In genomic region chr4:115058317-115058761, GRCm38 (mm10) we compare ENCODE assay signal across 7 mouse cellular contexts. TPM values are rescaled to one million over a fixed set of nuclear protein-coding genes. Genes with fewer than 3 reads are reported as not detected.
DNase-seq lines count a peak whose midpoint lies in the region; ATAC-seq and TF ChIP-seq lines count a peak whose summit lies in the region.

No protein-coding gene starts in this region.

- peak overlapping the region; percentile 76; the same call in 1 of the 2 replicates for H3K27ac ChIP-seq in hindbrain, embryonic 12.5 days
- peak overlapping the region; percentile 98 for H3K27ac ChIP-seq in liver, embryonic 12.5 days
- no peak overlapping the region for H3K27ac ChIP-seq in neural tube, embryonic 11.5 days (ENCODE audit: low read depth, low read length)

- no peaks in the 10 kb centered on the region for H3K36me3 ChIP-seq in hindbrain, embryonic 12.5 days
- peaks cover 26% of the 10 kb centered on the region for H3K36me3 ChIP-seq in liver, embryonic 12.5 days
- H3K36me3 ChIP-seq in neural tube, embryonic 11.5 days (ENCODE audit: control insufficient read depth, insufficient read depth, low read length): no peaks in the 10 kb centered on the region

- H3K4me1 ChIP-seq in hindbrain, embryonic 12.5 days: peaks cover 18% of the 10 kb centered on the region
- H3K4me1 ChIP-seq in liver, embryonic 12.5 days: peaks cover 45% of the 10 kb centered on the region
- peaks cover 7% of the 10 kb centered on the region for H3K4me1 ChIP-seq in neural tube, embryonic 11.5 days (ENCODE audit: control insufficient read depth, insufficient read depth, low read length)

- H3K4me3 ChIP-seq in hindbrain, embryonic 12.5 days: peak overlapping the region; percentile 29
- H3K4me3 ChIP-seq in liver, embryonic 12.5 days: peak overlapping the region; percentile 88
- H3K4me3 ChIP-seq in neural tube, embryonic 11.5 days (ENCODE audit: low read depth, low read length): peak overlapping the region; percentile 27

- H3K27me3 ChIP-seq in hindbrain, embryonic 12.5 days: peaks cover 94% of the 10 kb centered on the region
- peaks cover 34% of the 10 kb centered on the region for H3K27me3 ChIP-seq in liver, embryonic 12.5 days (replicated peaks)
- peaks cover 95% of the 10 kb centered on the region for H3K27me3 ChIP-seq in neural tube, embryonic 11.5 days (ENCODE audit: control insufficient read depth, insufficient read depth, low read length)

- H3K4me2 ChIP-seq in hindbrain, embryonic 12.5 days (replicated peaks): 0 out of 2 replicates have a peak overlapping the region, but pooled peaks have one; percentile 4
- peak overlapping the region; percentile 100 for H3K4me2 ChIP-seq in liver, embryonic 12.5 days
- H3K4me2 ChIP-seq in neural tube, embryonic 11.5 days (ENCODE audit: low read depth): no peak overlapping the region

- H3K9me3 ChIP-seq in hindbrain, embryonic 12.5 days (replicated peaks): no peaks in the 10 kb centered on the region
- H3K9me3 ChIP-seq in liver, embryonic 12.5 days (replicated peaks): no peaks in the 10 kb centered on the region
- H3K9me3 ChIP-seq in neural tube, embryonic 11.5 days (ENCODE audit: control insufficient read depth, low read length): no peaks in the 10 kb centered on the region

- DNase-seq in ES-CJ7 (ENCODE audit: low read depth, low spot score): peak; percentile 23
- DNase-seq in brain, embryonic 14.5 days (ENCODE audit: low read depth): peak; percentile 65
- DNase-seq in neural tube, embryonic 11.5 days (ENCODE audit: low spot score): peak; percentile 52
- no peak for DNase-seq in testis, postnatal 14 days (ENCODE audit: low spot score)
- DNase-seq in frontal cortex, postnatal 10 days (ENCODE audit: low spot score in 2 of 2): no peak

- no peak for ATAC-seq in hindbrain, embryonic 12.5 days (ENCODE audit: low FRiP score)
- no peak for ATAC-seq in liver, embryonic 12.5 days
- no peak for ATAC-seq in neural tube, embryonic 11.5 days (ENCODE audit: insufficient read depth, low FRiP score, low TSS enrichment)

- no peak for TF ChIP-seq POLR2A in brain, embryonic 14.5 days (IDR thresholded peaks at IDR 0.05; ENCODE audit: borderline replicate concordance, extremely low read depth, insufficient read depth, insufficient read length, poor library complexity, severe bottlenecking)

- H3K9ac ChIP-seq in hindbrain, embryonic 12.5 days: no peak overlapping the region
- H3K9ac ChIP-seq in liver, embryonic 12.5 days: peak overlapping the region; percentile 98
- H3K9ac ChIP-seq in neural tube, embryonic 11.5 days (ENCODE audit: low read length): peak overlapping the region; percentile 6; the same call in 1 of the 2 replicates

- no peak for TF ChIP-seq CTCF in brain, embryonic 14.5 days (IDR thresholded peaks at IDR 0.05; ENCODE audit: borderline replicate concordance, extremely low read depth, insufficient read depth, insufficient read length)

- under 1% methylated on average over 20 of the region's 20 CpGs for WGBS in hindbrain, embryonic 12.5 days
- under 1% methylated on average over 20 of the region's 20 CpGs for WGBS in liver, embryonic 12.5 days (ENCODE audit: insufficient replicate concordance)
- WGBS in neural tube, embryonic 11.5 days: under 1% methylated on average over 20 of the region's 20 CpGs

RNA-seq across cellular contexts. Expression of gene Tal1, which starts 2.1 kb away (rescaled TPM):
- 20.7 and 29.7 TPM in 2 replicates for polyA plus RNA-seq in brain, embryonic 14.5 days (2012; rRNA removed)
- polyA plus RNA-seq in hindbrain, embryonic 12.5 days (2016; fragmentation: Nextera tagmentation; extraction: Ambion mirVana): 6.0 and 7.0 TPM in 2 replicates
- polyA plus RNA-seq in liver, embryonic 12.5 days (2016; fragmentation: Nextera tagmentation; extraction: Ambion mirVana): 57.1 and 58.7 TPM in 2 replicates
- polyA plus RNA-seq in neural tube, embryonic 11.5 days (2014; fragmentation: Nextera tagmentation; extraction: Ambion mirVana): 6.7 and 7.5 TPM in 2 replicates

RNA-seq across cellular contexts. Expression of gene Pdzk1ip1, which starts 30.2 kb away (rescaled TPM):
- polyA plus RNA-seq in brain, embryonic 14.5 days (2012; rRNA removed): 3.4 and 3.9 TPM in 2 replicates
- polyA plus RNA-seq in hindbrain, embryonic 12.5 days (2016; fragmentation: Nextera tagmentation; extraction: Ambion mirVana): 13.1 and 15.2 TPM in 2 replicates
- 30.2 and 33.1 TPM in 2 replicates for polyA plus RNA-seq in liver, embryonic 12.5 days (2016; fragmentation: Nextera tagmentation; extraction: Ambion mirVana)
- 9.7 and 14.7 TPM in 2 replicates for polyA plus RNA-seq in neural tube, embryonic 11.5 days (2014; fragmentation: Nextera tagmentation; extraction: Ambion mirVana)

RNA-seq across cellular contexts. Expression of gene Stil, which starts 58.4 kb away (rescaled TPM):
- polyA plus RNA-seq in brain, embryonic 14.5 days (2012; rRNA removed): 6.4 and 9.9 TPM in 2 replicates
- 12.3 and 12.8 TPM in 2 replicates for polyA plus RNA-seq in hindbrain, embryonic 12.5 days (2016; fragmentation: Nextera tagmentation; extraction: Ambion mirVana)
- polyA plus RNA-seq in liver, embryonic 12.5 days (2016; fragmentation: Nextera tagmentation; extraction: Ambion mirVana): 14.2 and 16.2 TPM in 2 replicates
- polyA plus RNA-seq in neural tube, embryonic 11.5 days (2014; fragmentation: Nextera tagmentation; extraction: Ambion mirVana): 15.3 and 18.9 TPM in 2 replicates

Comparison
In these comparisons a context has a peak if more than half of its experiments do, and no peak if none do; other contexts are left out.
1. DNase-seq: peak in ES-CJ7 (single experiment), brain, embryonic 14.5 days (single experiment) and neural tube, embryonic 11.5 days (single experiment); none in testis, postnatal 14 days (single experiment) and frontal cortex, postnatal 10 days (0 of 2).
2. H3K4me3 ChIP-seq: peak in every context shown above with its lines; median percentile 88 in liver, embryonic 12.5 days; 29 in hindbrain, embryonic 12.5 days; 27 in neural tube, embryonic 11.5 days.